Mouse (Mus musculus): ENCODE measurements around the gene Cavin3. TPM values are rescaled to one million over a fixed set of nuclear protein-coding genes. Genes with fewer than 3 reads are reported as not detected.
A peak's percentile ranks its signal among the peaks of the same experiment; 100 is the strongest.

Gene Cavin3
- polyA plus RNA-seq, 1 experiment from 2014 or later: 31.0 TPM

DNA sequence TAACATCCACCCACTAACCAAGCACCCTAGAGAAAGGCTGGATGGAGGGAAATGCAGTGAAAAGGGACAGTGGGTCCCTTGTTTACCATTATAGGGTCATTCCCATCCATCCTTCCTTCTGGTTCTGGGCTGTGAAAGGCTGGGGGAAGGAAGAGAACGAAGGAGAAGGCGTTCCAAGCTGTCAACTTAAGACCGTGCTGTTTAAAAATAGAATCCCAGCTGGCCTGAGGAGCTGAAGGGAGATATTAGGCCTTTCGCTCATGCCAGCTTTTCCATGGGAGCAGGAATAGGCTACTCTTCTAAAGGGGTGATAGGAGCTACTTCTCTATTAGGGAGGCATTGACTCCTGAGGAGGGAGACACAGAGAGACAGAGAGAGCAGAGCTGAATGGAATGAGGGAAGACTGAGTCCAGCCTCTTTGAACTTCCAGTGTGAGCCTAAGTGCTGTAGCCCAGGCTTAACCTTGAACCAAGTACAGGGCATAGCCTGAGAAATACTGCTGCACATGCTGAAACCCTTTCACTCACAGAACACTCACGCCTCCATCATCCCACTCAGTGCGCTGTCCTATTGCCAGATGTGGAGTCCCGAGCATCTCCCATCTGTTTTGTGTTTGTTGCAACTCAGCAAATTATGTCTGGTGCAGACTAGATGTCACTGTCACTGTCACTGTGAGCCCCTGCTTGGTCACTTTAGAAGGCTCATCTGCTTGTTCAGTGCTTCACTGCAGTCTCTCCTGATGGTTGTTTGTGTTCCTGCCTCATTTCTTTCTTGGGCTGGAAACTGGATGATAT lies 43.9 kb downstream of the Cavin3 start:
- Histone ChIP-seq H3K4me1 (ENCODE audit: control insufficient read depth, insufficient read depth, low read length) (no peaks in the 10 kb centered on the region), H3K9ac (ENCODE audit: low read depth, low read length) (no peak overlapping the region), H3K36me3 (ENCODE audit: control insufficient read depth, insufficient read depth, low read length) (no peaks in the 10 kb centered on the region; the same call in 1 of the 2 replicates), H3K27ac (ENCODE audit: low read length) (no peak overlapping the region), H3K9me3 (replicated peaks; ENCODE audit: control insufficient read depth, low read length, poor library complexity, severe bottlenecking) (no peaks in the 10 kb centered on the region), H3K4me2 (ENCODE audit: low read length) (no peak overlapping the region), H3K27me3 (ENCODE audit: control insufficient read depth, insufficient read depth, low read depth, low read length) (no peaks in the 10 kb centered on the region), H3K4me3 (ENCODE audit: low read depth, low read length) (no peak overlapping the region)
- 85% methylated on average over 7 of the region's 7 CpGs for WGBS
- ATAC-seq: peak; percentile 45; the same call in 1 of the 2 replicates

DNA sequence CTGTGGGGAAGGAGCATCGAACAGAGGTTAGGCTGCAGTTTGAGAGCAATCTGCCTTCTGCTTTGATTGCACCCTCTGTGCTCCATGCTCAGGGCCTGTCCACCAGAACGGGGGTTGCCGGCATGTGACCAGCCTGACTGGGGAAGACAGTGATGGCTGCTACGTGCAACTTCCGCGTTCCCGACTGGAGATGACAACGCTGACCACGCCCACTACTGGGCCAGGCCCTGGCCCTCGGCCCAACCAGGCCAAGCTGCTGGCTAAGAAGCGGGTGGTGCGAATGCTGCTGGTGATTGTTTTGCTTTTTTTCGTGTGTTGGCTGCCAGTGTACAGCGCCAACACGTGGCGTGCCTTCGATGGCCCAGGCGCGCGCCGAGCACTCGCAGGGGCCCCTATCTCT lies 47.3 kb downstream of the Cavin3 start:
- no peak overlapping the region for H3K27ac ChIP-seq (ENCODE audit: low read length)
- no peak overlapping the region for H3K4me3 ChIP-seq (ENCODE audit: low read depth, low read length)
- no peak overlapping the region for H3K9ac ChIP-seq (ENCODE audit: low read depth, low read length)
- no peaks in the 10 kb centered on the region for H3K9me3 ChIP-seq (replicated peaks; ENCODE audit: control insufficient read depth, low read length, poor library complexity, severe bottlenecking)
- no peaks in the 10 kb centered on the region for H3K4me1 ChIP-seq (ENCODE audit: control insufficient read depth, insufficient read depth, low read length)
- no peak for ATAC-seq
- H3K4me2 ChIP-seq (ENCODE audit: low read length): no peak overlapping the region
- no peaks in the 10 kb centered on the region for H3K27me3 ChIP-seq (ENCODE audit: control insufficient read depth, insufficient read depth, low read depth, low read length)
- no peaks in the 10 kb centered on the region; the same call in 1 of the 2 replicates for H3K36me3 ChIP-seq (ENCODE audit: control insufficient read depth, insufficient read depth, low read length)
- WGBS: 85% methylated on average over 22 of the region's 22 CpGs

DNA sequence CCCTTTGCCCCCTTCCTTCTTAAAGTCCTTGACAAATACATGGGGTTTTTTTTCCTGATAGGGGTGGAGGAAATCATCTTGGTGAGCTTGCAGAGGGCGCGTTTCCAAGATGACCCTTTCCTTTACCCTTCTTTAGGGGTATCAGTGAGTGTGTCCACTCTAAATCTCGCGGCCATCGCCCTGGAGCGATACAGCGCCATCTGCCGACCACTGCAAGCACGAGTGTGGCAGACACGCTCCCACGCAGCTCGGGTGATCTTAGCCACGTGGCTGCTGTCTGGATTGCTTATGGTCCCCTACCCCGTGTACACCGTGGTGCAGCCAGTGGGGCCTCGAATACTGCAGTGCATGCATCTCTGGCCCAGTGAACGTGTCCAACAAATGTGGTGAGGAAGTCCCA lies 48.2 kb downstream of the Cavin3 start:
- Histone ChIP-seq H3K9ac (ENCODE audit: low read depth, low read length) (no peak overlapping the region), H3K4me1 (ENCODE audit: control insufficient read depth, insufficient read depth, low read length) (no peaks in the 10 kb centered on the region), H3K4me2 (ENCODE audit: low read length) (no peak overlapping the region), H3K4me3 (ENCODE audit: low read depth, low read length) (no peak overlapping the region), H3K36me3 (ENCODE audit: control insufficient read depth, insufficient read depth, low read length) (no peaks in the 10 kb centered on the region; the same call in 1 of the 2 replicates), H3K27ac (ENCODE audit: low read length) (no peak overlapping the region), H3K27me3 (ENCODE audit: control insufficient read depth, insufficient read depth, low read depth, low read length) (no peaks in the 10 kb centered on the region), H3K9me3 (replicated peaks; ENCODE audit: control insufficient read depth, low read length, poor library complexity, severe bottlenecking) (no peaks in the 10 kb centered on the region)
- ATAC-seq: no peak
- 88% methylated on average over 17 of the region's 17 CpGs for WGBS

DNA sequence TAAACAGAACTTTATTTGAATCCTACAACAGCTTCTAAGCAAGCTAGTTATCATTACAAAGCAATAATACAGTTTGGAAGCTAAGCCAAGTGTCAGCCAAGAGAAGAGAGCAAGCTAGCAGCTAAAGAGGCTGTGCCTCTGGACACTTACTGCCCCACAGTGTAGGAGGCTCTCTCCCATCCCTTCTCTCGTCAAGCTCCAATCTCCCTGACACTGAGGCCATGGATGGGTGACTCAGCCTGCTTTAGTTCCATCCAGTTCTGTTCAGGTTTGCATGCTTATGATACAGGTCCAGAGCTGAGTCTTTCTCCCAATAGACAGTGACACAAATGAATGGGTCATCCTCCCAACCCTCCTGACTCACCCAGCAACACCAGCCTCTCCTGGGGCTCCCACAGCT lies 50.0 kb downstream of the Cavin3 start:
- Histone ChIP-seq H3K4me2 (ENCODE audit: low read length) (no peak overlapping the region), H3K4me1 (ENCODE audit: control insufficient read depth, insufficient read depth, low read length) (no peaks in the 10 kb centered on the region), H3K4me3 (ENCODE audit: low read depth, low read length) (no peak overlapping the region), H3K36me3 (ENCODE audit: control insufficient read depth, insufficient read depth, low read length) (no peaks in the 10 kb centered on the region; the same call in 1 of the 2 replicates), H3K27me3 (ENCODE audit: control insufficient read depth, insufficient read depth, low read depth, low read length) (no peaks in the 10 kb centered on the region), H3K27ac (ENCODE audit: low read length) (no peak overlapping the region), H3K9ac (ENCODE audit: low read depth, low read length) (no peak overlapping the region), H3K9me3 (replicated peaks; ENCODE audit: control insufficient read depth, low read length, poor library complexity, severe bottlenecking) (no peaks in the 10 kb centered on the region)
- WGBS: 81% methylated on average over 1 of the region's 1 CpGs
- no peak for ATAC-seq

Other genes starting within 250 kb of the Cavin3 start
- gene Olfr688, start 194.2 kb downstream of the Cavin3 start, polyA plus RNA-seq (2015; fragmentation: Nextera tagmentation; extraction: Ambion mirVana): not detected in 2 replicates
- gene Olfr689, start 171.1 kb downstream of the Cavin3 start, polyA plus RNA-seq (2015; fragmentation: Nextera tagmentation; extraction: Ambion mirVana): 0.19 TPM in 1 of 2 replicates, not detected in the other
- not detected in 2 replicates for gene Olfr690, start 148.2 kb downstream of the Cavin3 start, polyA plus RNA-seq (2015; fragmentation: Nextera tagmentation; extraction: Ambion mirVana)
- gene Olfr691, start 140.0 kb downstream of the Cavin3 start, polyA plus RNA-seq (2015; fragmentation: Nextera tagmentation; extraction: Ambion mirVana): 0.19 and 0.21 TPM in 2 replicates
- gene Olfr692, start 114.1 kb downstream of the Cavin3 start, polyA plus RNA-seq (2015; fragmentation: Nextera tagmentation; extraction: Ambion mirVana): not detected in 2 replicates
- not detected in 2 replicates for gene Gm5901, start 107.3 kb downstream of the Cavin3 start, polyA plus RNA-seq (2015; fragmentation: Nextera tagmentation; extraction: Ambion mirVana)
- gene Fam160a2, start 82.2 kb downstream of the Cavin3 start, polyA plus RNA-seq (2015; fragmentation: Nextera tagmentation; extraction: Ambion mirVana): 43.7 and 50.8 TPM in 2 replicates
- gene Cnga4, start 77.7 kb downstream of the Cavin3 start, polyA plus RNA-seq (2015; fragmentation: Nextera tagmentation; extraction: Ambion mirVana): 0.14 and 0.25 TPM in 2 replicates
- gene Cckbr, start 56.6 kb downstream of the Cavin3 start, polyA plus RNA-seq (2015; fragmentation: Nextera tagmentation; extraction: Ambion mirVana): 6.2 and 8.5 TPM in 2 replicates
- 95.2 and 104 TPM in 2 replicates for gene Smpd1, start 72.1 kb upstream of the Cavin3 start, polyA plus RNA-seq (2015; fragmentation: Nextera tagmentation; extraction: Ambion mirVana)
- 333 and 360 TPM in 2 replicates for gene Apbb1, start 99.4 kb upstream of the Cavin3 start, polyA plus RNA-seq (2015; fragmentation: Nextera tagmentation; extraction: Ambion mirVana)
- gene Hpx, start 117.8 kb upstream of the Cavin3 start, polyA plus RNA-seq (2015; fragmentation: Nextera tagmentation; extraction: Ambion mirVana): 0.16 and 0.32 TPM in 2 replicates
- gene Trim3, start 151.3 kb upstream of the Cavin3 start, polyA plus RNA-seq (2015; fragmentation: Nextera tagmentation; extraction: Ambion mirVana): 106 and 117 TPM in 2 replicates
- 127 and 131 TPM in 2 replicates for gene Timm10b, start 157.8 kb upstream of the Cavin3 start, polyA plus RNA-seq (2015; fragmentation: Nextera tagmentation; extraction: Ambion mirVana)
- gene Arfip2, start 158.1 kb upstream of the Cavin3 start, polyA plus RNA-seq (2015; fragmentation: Nextera tagmentation; extraction: Ambion mirVana): 83.8 and 92.4 TPM in 2 replicates
- gene Gm45799, start 158.3 kb upstream of the Cavin3 start, polyA plus RNA-seq (2015; fragmentation: Nextera tagmentation; extraction: Ambion mirVana): 13.6 and 14.6 TPM in 2 replicates
- 1.9 and 2.0 TPM in 2 replicates for gene Dnhd1, start 168.5 kb upstream of the Cavin3 start, polyA plus RNA-seq (2015; fragmentation: Nextera tagmentation; extraction: Ambion mirVana)